Mouse (Mus musculus) liver, adult 2 months (tissue): ENCODE measurements at regions not wholly inside any gene's neighbourhood (a gene's known extent, or its start where the extent isn't known, plus 50 kb on each side); places are given as distances from the start of the nearest gene placed in this dataset.

Experiments used
- CTCF ChIP-seq: fragments of 200-500 bp; IDR thresholded peaks from 2 replicates; pipeline ENCODE4 v1.5.1; 2011; ENCODE audit warnings: low read depth, low read length, control low read depth
- POLR2A ChIP-seq: fragments of 200-500 bp; IDR thresholded peaks from 2 replicates; pipeline ENCODE4 v1.6.1; 2011; ENCODE audit warnings: low read length, control low read depth; ENCODE audit not compliant: insufficient read depth; ENCODE audit errors: extremely low read depth

- TF ChIP-seq CTCF, result no peak
- TF ChIP-seq POLR2A, result no peak
Measured at GRCm38 (mm10) chr14:46594151-46594550, 166.2 kb upstream of the Cdkn3 start.
